Mouse (Mus musculus): ENCODE results near the gene Stpg2. TPM values are rescaled to one million over a fixed set of nuclear protein-coding genes. Genes with fewer than 3 reads are reported as not detected.

Stpg2 gene
- not detected in 2 replicates for polyA plus RNA-seq (2011; ENCODE audit: insufficient read depth, insufficient read length, low replicate concordance, missing spikeins)

- Histone ChIP-seq H3K4me1 (ENCODE audit: control insufficient read depth, insufficient read depth, low read length) (no peaks in the 10 kb centered on the region), H3K4me3 (replicated peaks; ENCODE audit: control insufficient read depth, low read depth, low read length) (peak within 1 kb of the TSS; percentile 87), H3K27ac (ENCODE audit: control insufficient read depth, insufficient read depth, low read depth, low read length, poor library complexity) (peak within 1 kb of the TSS; percentile 96)
- WGBS, result 2% methylated on average over 49 of the region's 49 CpGs
- TF ChIP-seq CTCF (IDR thresholded peaks at IDR 0.05; ENCODE audit: control insufficient read depth, insufficient read depth, low read length), result no peak
- peak; percentile 33; the same call in 1 of the 2 replicates for TF ChIP-seq POLR2A (IDR thresholded peaks at IDR 0.05; ENCODE audit: borderline replicate concordance, control insufficient read depth, low read depth, low read length)
Measured at GRCm38 (mm10) chr3:139205444-139205998, at the start of gene Stpg2. Gene Stpg2 (plus strand): TSS chr3:139205694.

- Histone ChIP-seq H3K27ac (ENCODE audit: control insufficient read depth, insufficient read depth, low read depth, low read length, poor library complexity) (no peak overlapping the region), H3K4me1 (ENCODE audit: control insufficient read depth, insufficient read depth, low read length) (no peaks in the 10 kb centered on the region), H3K4me3 (replicated peaks; ENCODE audit: control insufficient read depth, low read depth, low read length) (no peak overlapping the region)
- WGBS, result 71% methylated on average over 2 of the region's 2 CpGs
- TF ChIP-seq CTCF (IDR thresholded peaks at IDR 0.05; ENCODE audit: control insufficient read depth, insufficient read depth, low read length) (no peak), POLR2A (IDR thresholded peaks at IDR 0.05; ENCODE audit: borderline replicate concordance, control insufficient read depth, low read depth, low read length) (no peak)
Measured at GRCm38 (mm10) chr3:139162146-139162545, 43.3 kb upstream of the Stpg2 start.

GRCm38 (mm10) chr3:139162658-139163057 lies 42.8 kb upstream of the Stpg2 start:
- no peak overlapping the region for H3K27ac ChIP-seq (ENCODE audit: control insufficient read depth, insufficient read depth, low read depth, low read length, poor library complexity)
- WGBS, result 63% methylated on average over 4 of the region's 4 CpGs
- H3K4me3 ChIP-seq (replicated peaks; ENCODE audit: control insufficient read depth, low read depth, low read length), result no peak overlapping the region
- no peak for TF ChIP-seq POLR2A (IDR thresholded peaks at IDR 0.05; ENCODE audit: borderline replicate concordance, control insufficient read depth, low read depth, low read length)
- H3K4me1 ChIP-seq (ENCODE audit: control insufficient read depth, insufficient read depth, low read length), result no peaks in the 10 kb centered on the region

GRCm38 (mm10) chr3:139168510-139169269 lies 36.8 kb upstream of the Stpg2 start:
- Histone ChIP-seq H3K4me3 (replicated peaks; ENCODE audit: control insufficient read depth, low read depth, low read length) (no peak overlapping the region), H3K4me1 (ENCODE audit: control insufficient read depth, insufficient read depth, low read length) (no peaks in the 10 kb centered on the region), H3K27ac (ENCODE audit: control insufficient read depth, insufficient read depth, low read depth, low read length, poor library complexity) (no peak overlapping the region)
- TF ChIP-seq CTCF (IDR thresholded peaks at IDR 0.05; ENCODE audit: control insufficient read depth, insufficient read depth, low read length) (no peak), POLR2A (IDR thresholded peaks at IDR 0.05; ENCODE audit: borderline replicate concordance, control insufficient read depth, low read depth, low read length) (no peak)
- 72% methylated on average over 4 of the region's 4 CpGs for WGBS

GRCm38 (mm10) chr3:139169740-139170139 lies 35.8 kb upstream of the Stpg2 start:
- no peaks in the 10 kb centered on the region for H3K4me1 ChIP-seq (ENCODE audit: control insufficient read depth, insufficient read depth, low read length)
- no peak overlapping the region for H3K27ac ChIP-seq (ENCODE audit: control insufficient read depth, insufficient read depth, low read depth, low read length, poor library complexity)
- WGBS, result 50% methylated on average over 1 of the region's 1 CpGs
- no peak overlapping the region for H3K4me3 ChIP-seq (replicated peaks; ENCODE audit: control insufficient read depth, low read depth, low read length)
- no peak for TF ChIP-seq CTCF (IDR thresholded peaks at IDR 0.05; ENCODE audit: control insufficient read depth, insufficient read depth, low read length)
- TF ChIP-seq POLR2A (IDR thresholded peaks at IDR 0.05; ENCODE audit: borderline replicate concordance, control insufficient read depth, low read depth, low read length), result no peak

GRCm38 (mm10) chr3:139176936-139177335 lies 28.6 kb upstream of the Stpg2 start:
- Histone ChIP-seq H3K4me1 (ENCODE audit: control insufficient read depth, insufficient read depth, low read length) (no peaks in the 10 kb centered on the region), H3K27ac (ENCODE audit: control insufficient read depth, insufficient read depth, low read depth, low read length, poor library complexity) (no peak overlapping the region), H3K4me3 (replicated peaks; ENCODE audit: control insufficient read depth, low read depth, low read length) (no peak overlapping the region)
- 68% methylated on average over 1 of the region's 1 CpGs for WGBS
- TF ChIP-seq POLR2A (IDR thresholded peaks at IDR 0.05; ENCODE audit: borderline replicate concordance, control insufficient read depth, low read depth, low read length) (no peak), CTCF (IDR thresholded peaks at IDR 0.05; ENCODE audit: control insufficient read depth, insufficient read depth, low read length) (no peak)

- no peak for TF ChIP-seq POLR2A (IDR thresholded peaks at IDR 0.05; ENCODE audit: borderline replicate concordance, control insufficient read depth, low read depth, low read length)
- no peak for TF ChIP-seq CTCF (IDR thresholded peaks at IDR 0.05; ENCODE audit: control insufficient read depth, insufficient read depth, low read length)
- H3K4me3 ChIP-seq (replicated peaks; ENCODE audit: control insufficient read depth, low read depth, low read length), result no peak overlapping the region
- H3K27ac ChIP-seq (ENCODE audit: control insufficient read depth, insufficient read depth, low read depth, low read length, poor library complexity), result no peak overlapping the region
- H3K4me1 ChIP-seq (ENCODE audit: control insufficient read depth, insufficient read depth, low read length), result no peaks in the 10 kb centered on the region
- 75% methylated on average over 1 of the region's 1 CpGs for whole genome bisulfite sequencing
Measured at GRCm38 (mm10) chr3:139191541-139191940, 14.0 kb upstream of the Stpg2 start.

- no peak overlapping the region for H3K4me3 ChIP-seq (replicated peaks; ENCODE audit: control insufficient read depth, low read depth, low read length)
- TF ChIP-seq CTCF (IDR thresholded peaks at IDR 0.05; ENCODE audit: control insufficient read depth, insufficient read depth, low read length), result no peak
- no peak for TF ChIP-seq POLR2A (IDR thresholded peaks at IDR 0.05; ENCODE audit: borderline replicate concordance, control insufficient read depth, low read depth, low read length)
- no peaks in the 10 kb centered on the region for H3K4me1 ChIP-seq (ENCODE audit: control insufficient read depth, insufficient read depth, low read length)
- no peak overlapping the region for H3K27ac ChIP-seq (ENCODE audit: control insufficient read depth, insufficient read depth, low read depth, low read length, poor library complexity)
Measured at GRCm38 (mm10) chr3:139193917-139194316, 11.6 kb upstream of the Stpg2 start.

Measured in bone marrow, adult 2 months (tissue).